Mouse (Mus musculus) E14TG2a.4 (cell line): ENCODE results near the gene Clint1.

Source experiments
- CTCF ChIP-seq: conservative IDR thresholded peaks from 2 replicates; pipeline ENCODE4 v1.5.1; 2014; ENCODE audit warnings: low read length
- NANOG ChIP-seq: IDR thresholded peaks from 2 replicates; pipeline ENCODE4 v1.6.1; 2014; ENCODE audit warnings: borderline replicate concordance, low read length, mixed read lengths

- TF ChIP-seq CTCF: no peak
- no peak for TF ChIP-seq NANOG
Observed at GRCm38 (mm10) chr11:45883270-45883931, 31.6 kb downstream of the Clint1 start.
